Mouse (Mus musculus): Measurements from ENCODE around the gene Nudcd3. TPM values are rescaled to one million over a fixed set of nuclear protein-coding genes. Genes with fewer than 3 reads are reported as not detected.
"Not testable (repeated sequence)": the region's sequence is repeated elsewhere in the genome, so short reads cannot be mapped to it uniquely, and the experiment has no call there.

The Nudcd3 gene
- polyA plus RNA-seq, 1 experiment, result 9.9 TPM

GRCm38 (mm10) chr11:6109990-6110389, 90.2 kb downstream of the Nudcd3 start:
- H3K36me3 ChIP-seq (replicated peaks; ENCODE audit: low read length), result peaks cover 93% of the 10 kb centered on the region
- no peak overlapping the region for H3K4me3 ChIP-seq (replicated peaks)
- no peak for TF ChIP-seq GATA1 (IDR thresholded peaks at IDR 0.05; ENCODE audit: borderline replicate concordance, low read length)
- TF ChIP-seq FLI1 (IDR thresholded peaks at IDR 0.05; ENCODE audit: low read length), result no peak
- H3K9me3 ChIP-seq, result no peaks in the 10 kb centered on the region
- H3K4me1 ChIP-seq, result peaks cover 16% of the 10 kb centered on the region
- no peaks in the 10 kb centered on the region for H3K27me3 ChIP-seq (replicated peaks)

GRCm38 (mm10) chr11:6108296-6108695, 91.9 kb downstream of the Nudcd3 start:
- Histone ChIP-seq H3K4me3 (replicated peaks) (no peak overlapping the region), H3K4me1 (peaks cover 7% of the 10 kb centered on the region), H3K9me3 (no peaks in the 10 kb centered on the region), H3K27me3 (replicated peaks) (no peaks in the 10 kb centered on the region), H3K36me3 (replicated peaks; ENCODE audit: low read length) (peaks cover 96% of the 10 kb centered on the region)
- no peak for TF ChIP-seq FLI1 (IDR thresholded peaks at IDR 0.05; ENCODE audit: low read length)
- TF ChIP-seq GATA1 (IDR thresholded peaks at IDR 0.05; ENCODE audit: borderline replicate concordance, low read length), result no peak

- TF ChIP-seq FLI1 (IDR thresholded peaks at IDR 0.05; ENCODE audit: low read length) (no peak), GATA1 (IDR thresholded peaks at IDR 0.05; ENCODE audit: borderline replicate concordance, low read length) (no peak)
- H3K36me3 ChIP-seq (replicated peaks; ENCODE audit: low read length), result peaks cover 95% of the 10 kb centered on the region
Observed at GRCm38 (mm10) chr11:6107722-6108121, 92.5 kb downstream of the Nudcd3 start.

GRCm38 (mm10) chr11:6104734-6105133, 95.5 kb downstream of the Nudcd3 start:
- Histone ChIP-seq H3K9me3 (no peaks in the 10 kb centered on the region), H3K4me1 (0 out of 2 replicates have a peak, but pooled peaks cover 3% of the 10 kb centered on the region), H3K4me3 (replicated peaks) (no peak overlapping the region), H3K27me3 (replicated peaks) (no peaks in the 10 kb centered on the region), H3K36me3 (replicated peaks; ENCODE audit: low read length) (peaks cover 68% of the 10 kb centered on the region)
- TF ChIP-seq FLI1 (IDR thresholded peaks at IDR 0.05; ENCODE audit: low read length) (no peak), GATA1 (IDR thresholded peaks at IDR 0.05; ENCODE audit: borderline replicate concordance, low read length) (no peak)

More at GRCm38 (mm10) chr11:6107722-6108121, 92.5 kb downstream of the Nudcd3 start:
- Histone ChIP-seq H3K9me3 (no peaks in the 10 kb centered on the region), H3K27me3 (replicated peaks) (no peaks in the 10 kb centered on the region), H3K4me3 (replicated peaks) (no peak overlapping the region), H3K4me1 (0 out of 2 replicates have a peak, but pooled peaks cover 3% of the 10 kb centered on the region)

- H3K4me1 ChIP-seq; H3K4me3 ChIP-seq (replicated peaks); H3K27me3 ChIP-seq (replicated peaks); H3K36me3 ChIP-seq (replicated peaks; ENCODE audit: low read length); H3K9me3 ChIP-seq: not testable (repeated sequence)
Observed at GRCm38 (mm10) chr11:6096637-6097036, 103.6 kb downstream of the Nudcd3 start.

GRCm38 (mm10) chr11:6086991-6087390, 113.2 kb downstream of the Nudcd3 start:
- Histone ChIP-seq H3K36me3 (replicated peaks; ENCODE audit: low read length) (no peaks in the 10 kb centered on the region), H3K4me3 (replicated peaks) (no peak overlapping the region), H3K9me3 (no peaks in the 10 kb centered on the region), H3K4me1 (no peaks in the 10 kb centered on the region), H3K27me3 (replicated peaks) (peaks cover 50% of the 10 kb centered on the region)
- TF ChIP-seq GATA1 (IDR thresholded peaks at IDR 0.05; ENCODE audit: borderline replicate concordance, low read length) (no peak), FLI1 (IDR thresholded peaks at IDR 0.05; ENCODE audit: low read length) (no peak)

- no peak overlapping the region for H3K4me3 ChIP-seq (replicated peaks)
- H3K4me1 ChIP-seq, result no peaks in the 10 kb centered on the region
- H3K9me3 ChIP-seq, result no peaks in the 10 kb centered on the region
- H3K36me3 ChIP-seq (replicated peaks; ENCODE audit: low read length), result no peaks in the 10 kb centered on the region
- peaks cover 47% of the 10 kb centered on the region for H3K27me3 ChIP-seq (replicated peaks)
- TF ChIP-seq FLI1 (IDR thresholded peaks at IDR 0.05; ENCODE audit: low read length), result no peak
- no peak for TF ChIP-seq GATA1 (IDR thresholded peaks at IDR 0.05; ENCODE audit: borderline replicate concordance, low read length)
Observed at GRCm38 (mm10) chr11:6078737-6079136, 121.5 kb downstream of the Nudcd3 start.

GRCm38 (mm10) chr11:6075618-6076066, 124.6 kb downstream of the Nudcd3 start:
- Histone ChIP-seq H3K36me3 (replicated peaks; ENCODE audit: low read length) (no peaks in the 10 kb centered on the region), H3K27me3 (replicated peaks) (peaks cover 51% of the 10 kb centered on the region), H3K4me1 (peaks cover 11% of the 10 kb centered on the region), H3K9me3 (0 out of 2 replicates have a peak, but pooled peaks cover 3% of the 10 kb centered on the region), H3K4me3 (replicated peaks) (no peak overlapping the region)
- TF ChIP-seq GATA1 (IDR thresholded peaks at IDR 0.05; ENCODE audit: borderline replicate concordance, low read length) (no peak), FLI1 (IDR thresholded peaks at IDR 0.05; ENCODE audit: low read length) (no peak)

- Histone ChIP-seq H3K9me3 (0 out of 2 replicates have a peak, but pooled peaks cover 3% of the 10 kb centered on the region), H3K27me3 (replicated peaks) (peaks cover 91% of the 10 kb centered on the region), H3K4me3 (replicated peaks) (no peak overlapping the region), H3K4me1 (peaks cover 42% of the 10 kb centered on the region), H3K36me3 (replicated peaks; ENCODE audit: low read length) (no peaks in the 10 kb centered on the region)
- TF ChIP-seq GATA1 (IDR thresholded peaks at IDR 0.05; ENCODE audit: borderline replicate concordance, low read length) (no peak), FLI1 (IDR thresholded peaks at IDR 0.05; ENCODE audit: low read length) (no peak)
Observed at GRCm38 (mm10) chr11:6068181-6068957, 131.8 kb downstream of the Nudcd3 start.

GRCm38 (mm10) chr11:6067160-6067559, 133.1 kb downstream of the Nudcd3 start:
- Histone ChIP-seq H3K9me3 (0 out of 2 replicates have a peak, but pooled peaks cover 3% of the 10 kb centered on the region), H3K36me3 (replicated peaks; ENCODE audit: low read length) (no peaks in the 10 kb centered on the region), H3K27me3 (replicated peaks) (peaks cover 97% of the 10 kb centered on the region), H3K4me3 (replicated peaks) (no peak overlapping the region), H3K4me1 (peaks cover 42% of the 10 kb centered on the region)
- TF ChIP-seq GATA1 (IDR thresholded peaks at IDR 0.05; ENCODE audit: borderline replicate concordance, low read length), result no peak
- no peak for TF ChIP-seq FLI1 (IDR thresholded peaks at IDR 0.05; ENCODE audit: low read length)

Measured in megakaryocyte, embryonic 14.5 days (primary cell).